Mouse (Mus musculus): ENCODE measurements around the gene G6pdx. TPM values are rescaled to one million over a fixed set of nuclear protein-coding genes. Genes with fewer than 3 reads are reported as not detected.
A peak's percentile ranks its signal among the peaks of the same experiment; 100 is the strongest.

G6pdx gene
- polyA plus RNA-seq (2015; fragmentation: Nextera tagmentation; extraction: Ambion mirVana) = 20.4 and 21.7 TPM in 2 replicates

- H3K9me3 ChIP-seq = no peaks in the 10 kb centered on the region
- peak within 1 kb of the TSS; percentile 75 for H3K4me2 ChIP-seq
- H3K4me3 ChIP-seq = peak within 1 kb of the TSS; percentile 67
- H3K27me3 ChIP-seq (replicated peaks) = no peaks in the 10 kb centered on the region
- H3K36me3 ChIP-seq = peaks cover 14% of the 10 kb centered on the region
- peaks cover 4% of the 10 kb centered on the region; the same call in 1 of the 2 replicates for H3K4me1 ChIP-seq
- H3K27ac ChIP-seq (replicated peaks) = peak within 1 kb of the TSS; percentile 92
- ATAC-seq (ENCODE audit: extremely low read depth, insufficient number of reproducible peaks, low FRiP score, low TSS enrichment) = peak; percentile 59
- peak within 1 kb of the TSS; percentile 83 for H3K9ac ChIP-seq
- 11% methylated on average over 25 of the region's 25 CpGs for WGBS
These were observed at the start of gene G6pdx for GRCm38 (mm10) chrX:74428826-74429276. Gene G6pdx (minus strand): TSS chrX:74429194.

- no peaks in the 10 kb centered on the region for H3K9me3 ChIP-seq
- no peaks in the 10 kb centered on the region for H3K4me1 ChIP-seq
- H3K4me3 ChIP-seq = no peak overlapping the region
- no peak overlapping the region for H3K27ac ChIP-seq (replicated peaks)
- H3K4me2 ChIP-seq = no peak overlapping the region
- H3K9ac ChIP-seq = no peak overlapping the region
- peaks cover 17% of the 10 kb centered on the region for H3K36me3 ChIP-seq
- no peaks in the 10 kb centered on the region for H3K27me3 ChIP-seq (replicated peaks)
- no peak for ATAC-seq (ENCODE audit: extremely low read depth, insufficient number of reproducible peaks, low FRiP score, low TSS enrichment)
- WGBS = 13% methylated on average over 4 of the region's 4 CpGs
These were observed 23.8 kb upstream of the G6pdx start for GRCm38 (mm10) chrX:74452773-74453172.

- H3K9ac ChIP-seq = no peak overlapping the region
- no peaks in the 10 kb centered on the region for H3K9me3 ChIP-seq
- H3K27ac ChIP-seq (replicated peaks) = no peak overlapping the region
- no peak for ATAC-seq (ENCODE audit: extremely low read depth, insufficient number of reproducible peaks, low FRiP score, low TSS enrichment)
- WGBS = 73% methylated on average over 4 of the region's 4 CpGs
- peaks cover 24% of the 10 kb centered on the region for H3K36me3 ChIP-seq
- H3K4me2 ChIP-seq = no peak overlapping the region
- no peak overlapping the region for H3K4me3 ChIP-seq
- H3K4me1 ChIP-seq = no peaks in the 10 kb centered on the region
- no peaks in the 10 kb centered on the region for H3K27me3 ChIP-seq (replicated peaks)
These were observed 22.3 kb upstream of the G6pdx start for GRCm38 (mm10) chrX:74451157-74451912.

- H3K36me3 ChIP-seq = peaks cover 19% of the 10 kb centered on the region
- ATAC-seq (ENCODE audit: extremely low read depth, insufficient number of reproducible peaks, low FRiP score, low TSS enrichment) = 0 out of 2 replicates have a peak, but pooled peaks have one; percentile 10
- 12% methylated on average over 22 of the region's 22 CpGs for WGBS
These were observed 362 bp upstream of the G6pdx start for GRCm38 (mm10) chrX:74429290-74429821.

GRCm38 (mm10) chrX:74428146-74428825, 708 bp downstream of the G6pdx start:
- peak overlapping the region; percentile 67 for H3K4me3 ChIP-seq
- 22% methylated on average over 35 of the region's 35 CpGs for WGBS
- H3K4me1 ChIP-seq = peaks cover 4% of the 10 kb centered on the region; the same call in 1 of the 2 replicates
- peak overlapping the region; percentile 92 for H3K27ac ChIP-seq (replicated peaks)
- H3K9me3 ChIP-seq = no peaks in the 10 kb centered on the region
- no peak for ATAC-seq (ENCODE audit: extremely low read depth, insufficient number of reproducible peaks, low FRiP score, low TSS enrichment)
- H3K4me2 ChIP-seq = peak overlapping the region; percentile 75
- peaks cover 8% of the 10 kb centered on the region; the same call in 1 of the 2 replicates for H3K36me3 ChIP-seq
- H3K27me3 ChIP-seq (replicated peaks) = no peaks in the 10 kb centered on the region
- peak overlapping the region; percentile 83 for H3K9ac ChIP-seq

More at GRCm38 (mm10) chrX:74429290-74429821, 362 bp upstream of the G6pdx start:
- H3K9ac ChIP-seq = peak overlapping the region; percentile 83
- peak overlapping the region; percentile 67 for H3K4me3 ChIP-seq
- H3K27ac ChIP-seq (replicated peaks) = peak overlapping the region; percentile 92
- peak overlapping the region; percentile 75 for H3K4me2 ChIP-seq
- H3K4me1 ChIP-seq = peaks cover 4% of the 10 kb centered on the region; the same call in 1 of the 2 replicates
- no peaks in the 10 kb centered on the region for H3K9me3 ChIP-seq
- no peaks in the 10 kb centered on the region for H3K27me3 ChIP-seq (replicated peaks)

GRCm38 (mm10) chrX:74427116-74427515, 1.9 kb downstream of the G6pdx start:
- Histone ChIP-seq H3K4me2 (peak overlapping the region; percentile 75), H3K4me3 (peak overlapping the region; percentile 3; the same call in 1 of the 2 replicates), H3K36me3 (no peaks in the 10 kb centered on the region), H3K9ac (no peak overlapping the region), H3K27ac (replicated peaks) (no peak overlapping the region), H3K4me1 (peaks cover 4% of the 10 kb centered on the region; the same call in 1 of the 2 replicates), H3K27me3 (replicated peaks) (no peaks in the 10 kb centered on the region), H3K9me3 (no peaks in the 10 kb centered on the region)
- 77% methylated on average over 3 of the region's 3 CpGs for WGBS
- ATAC-seq (ENCODE audit: extremely low read depth, insufficient number of reproducible peaks, low FRiP score, low TSS enrichment) = no peak

- H3K4me3 ChIP-seq = no peak overlapping the region
- peak overlapping the region; percentile 75 for H3K4me2 ChIP-seq
- 0 out of 2 replicates have a peak overlapping the region, but pooled peaks have one; percentile 42 for H3K27ac ChIP-seq (replicated peaks)
- no peaks in the 10 kb centered on the region for H3K36me3 ChIP-seq
- peaks cover 4% of the 10 kb centered on the region; the same call in 1 of the 2 replicates for H3K4me1 ChIP-seq
- H3K27me3 ChIP-seq (replicated peaks) = no peaks in the 10 kb centered on the region
- WGBS = 76% methylated on average over 1 of the region's 1 CpGs
- H3K9me3 ChIP-seq = no peaks in the 10 kb centered on the region
- no peak for ATAC-seq (ENCODE audit: extremely low read depth, insufficient number of reproducible peaks, low FRiP score, low TSS enrichment)
- no peak overlapping the region for H3K9ac ChIP-seq
These were observed 2.7 kb downstream of the G6pdx start for GRCm38 (mm10) chrX:74426256-74426655.

GRCm38 (mm10) chrX:74425195-74425594, 3.8 kb downstream of the G6pdx start:
- Histone ChIP-seq H3K4me1 (peaks cover under 1% of the 10 kb centered on the region; the same call in 1 of the 2 replicates), H3K4me3 (no peak overlapping the region), H3K4me2 (peak overlapping the region; percentile 75; the same call in 1 of the 2 replicates), H3K27me3 (replicated peaks) (no peaks in the 10 kb centered on the region), H3K36me3 (no peaks in the 10 kb centered on the region), H3K9me3 (no peaks in the 10 kb centered on the region), H3K27ac (replicated peaks) (peak overlapping the region; percentile 45), H3K9ac (no peak overlapping the region)
- WGBS = 67% methylated on average over 4 of the region's 4 CpGs
- peak; percentile 58 for ATAC-seq (ENCODE audit: extremely low read depth, insufficient number of reproducible peaks, low FRiP score, low TSS enrichment)

GRCm38 (mm10) chrX:74424443-74424842, 4.6 kb downstream of the G6pdx start:
- Histone ChIP-seq H3K4me1 (no peaks in the 10 kb centered on the region), H3K4me3 (no peak overlapping the region), H3K36me3 (no peaks in the 10 kb centered on the region), H3K9me3 (no peaks in the 10 kb centered on the region), H3K4me2 (peak overlapping the region; percentile 26; the same call in 1 of the 2 replicates), H3K27ac (replicated peaks) (peak overlapping the region; percentile 45), H3K9ac (no peak overlapping the region), H3K27me3 (replicated peaks) (no peaks in the 10 kb centered on the region)
- no peak for ATAC-seq (ENCODE audit: extremely low read depth, insufficient number of reproducible peaks, low FRiP score, low TSS enrichment)

GRCm38 (mm10) chrX:74413377-74413776, 15.6 kb downstream of the G6pdx start:
- Histone ChIP-seq H3K36me3 (no peaks in the 10 kb centered on the region), H3K9ac (no peak overlapping the region), H3K4me2 (no peak overlapping the region), H3K4me1 (no peaks in the 10 kb centered on the region), H3K27ac (replicated peaks) (no peak overlapping the region), H3K27me3 (replicated peaks) (no peaks in the 10 kb centered on the region), H3K4me3 (no peak overlapping the region), H3K9me3 (no peaks in the 10 kb centered on the region)
- ATAC-seq (ENCODE audit: extremely low read depth, insufficient number of reproducible peaks, low FRiP score, low TSS enrichment) = no peak

- Histone ChIP-seq H3K9me3 (no peaks in the 10 kb centered on the region), H3K27me3 (replicated peaks) (no peaks in the 10 kb centered on the region), H3K36me3 (no peaks in the 10 kb centered on the region), H3K4me3 (no peak overlapping the region), H3K4me1 (no peaks in the 10 kb centered on the region), H3K9ac (no peak overlapping the region), H3K4me2 (no peak overlapping the region), H3K27ac (replicated peaks) (no peak overlapping the region)
- WGBS = 42% methylated on average over 2 of the region's 2 CpGs
- ATAC-seq (ENCODE audit: extremely low read depth, insufficient number of reproducible peaks, low FRiP score, low TSS enrichment) = no peak
These were observed 20.7 kb downstream of the G6pdx start for GRCm38 (mm10) chrX:74408340-74408739.
